Mouse (Mus musculus) CH12.LX (cell line): ENCODE results near the gene Ctnna3. TPM values are rescaled to one million over a fixed set of nuclear protein-coding genes. Genes with fewer than 3 reads are reported as not detected.

Experiments
- DNase-seq: peaks from one replicate; pipeline ENCODE4 v3.0.0-alpha.2; 2013; ENCODE audit errors: extremely low read depth
- H3K27ac ChIP-seq: 2 replicates; pipeline ENCODE4 v1.5.1; 2012; ENCODE audit warnings: low read depth, mild to moderate bottlenecking, control low read depth, moderate library complexity; ENCODE audit not compliant: insufficient read depth
- H3K27me3 ChIP-seq: replicated peaks from 2 replicates; pipeline ENCODE3; 2012; ENCODE audit warnings: inconsistent platforms
- H3K36me3 ChIP-seq, 2 experiments: replicated peaks in 1 of 2; 2 replicates each; pipeline versions ENCODE3 to v1.6.1; 2012; ENCODE audit warnings: inconsistent platforms in 1 of 2, low read length in 1 of 2, mild to moderate bottlenecking in 1 of 2, mixed read lengths in 1 of 2, moderate library complexity in 1 of 2; ENCODE audit not compliant: control insufficient read depth in 1 of 2, insufficient read depth in 1 of 2
- H3K4me1 ChIP-seq, 2 experiments: 2 replicates each; pipeline ENCODE4 v1.6.1; 2012; ENCODE audit warnings: inconsistent platforms in 1 of 2, moderate library complexity in 1 of 2; ENCODE audit not compliant: insufficient read depth in 2 of 2, control insufficient read depth in 1 of 2
- H3K4me2 ChIP-seq: 2 replicates; pipeline ENCODE4 v1.6.1; 2012; ENCODE audit warnings: low read depth, mild to moderate bottlenecking, control low read depth; ENCODE audit not compliant: poor library complexity, insufficient read depth, severe bottlenecking
- H3K4me3 ChIP-seq, 3 experiments: fragments of 150-350 bp in 1 of 3; sonication (generic) in 1 of 3; replicated peaks in 1 of 3; 2 replicates each; pipeline versions ENCODE3 to v1.5.1; 2011 to 2012; ENCODE audit warnings: low read depth in 2 of 3, low read length in 2 of 3, mild to moderate bottlenecking in 2 of 3, moderate library complexity in 2 of 3, control low read depth in 1 of 3, improper control_type of control experiment in 1 of 3, inconsistent platforms in 1 of 3, mixed read lengths in 1 of 3; ENCODE audit not compliant: poor library complexity in 1 of 3
- H3K79me2 ChIP-seq: replicated peaks from 2 replicates; pipeline ENCODE4 v1.6.1; 2012; ENCODE audit warnings: mild to moderate bottlenecking, moderate library complexity; ENCODE audit not compliant: control insufficient read depth, poor library complexity, insufficient read depth, severe bottlenecking; ENCODE audit errors: extremely low read depth
- H3K9ac ChIP-seq: 2 replicates; pipeline ENCODE4 v1.6.1; 2012; ENCODE audit warnings: low read depth, mild to moderate bottlenecking, control low read depth, moderate library complexity; ENCODE audit not compliant: insufficient read depth
- H3K9me3 ChIP-seq: replicated peaks from 2 replicates; pipeline ENCODE3; 2012; ENCODE audit warnings: low read length, inconsistent platforms, mixed read lengths
- CTCF ChIP-seq, 2 experiments: IDR thresholded peaks in 1 of 2; conservative IDR thresholded peaks in 1 of 2; 2 replicates each; pipeline ENCODE4 v1.5.1; 2011 to 2012; ENCODE audit warnings: low read depth in 2 of 2, low read length in 2 of 2, improper control_type of control experiment in 1 of 2, inconsistent platforms in 1 of 2, mild to moderate bottlenecking in 1 of 2, moderate library complexity in 1 of 2
- GABPA ChIP-seq: IDR thresholded peaks from 2 replicates; pipeline ENCODE4 v1.6.1; 2012; ENCODE audit warnings: low read depth, low read length, improper control_type of control experiment, inconsistent platforms; ENCODE audit not compliant: insufficient replicate concordance
- HCFC1 ChIP-seq: IDR thresholded peaks from 2 replicates; pipeline ENCODE4 v1.6.1; 2012; ENCODE audit warnings: low read depth, mild to moderate bottlenecking, inconsistent platforms, low read length, improper control_type of control experiment
- MAX ChIP-seq: IDR thresholded peaks from 2 replicates; pipeline ENCODE4 v1.6.1; 2011; ENCODE audit warnings: low read length, improper control_type of control experiment
- MAZ ChIP-seq: IDR thresholded peaks from 2 replicates; pipeline ENCODE4 v1.6.1; 2012; ENCODE audit warnings: low read depth, mild to moderate bottlenecking, inconsistent platforms, low read length, improper control_type of control experiment, moderate library complexity
- MXI1 ChIP-seq: IDR thresholded peaks from 2 replicates; pipeline ENCODE4 v1.6.1; 2011; ENCODE audit warnings: mild to moderate bottlenecking, low read depth, low read length, improper control_type of control experiment
- MYC ChIP-seq: IDR thresholded peaks from 2 replicates; pipeline ENCODE4 v1.6.1; 2011; ENCODE audit warnings: low read depth, mild to moderate bottlenecking, improper control_type of control experiment, low read length
- RAD21 ChIP-seq: IDR thresholded peaks from 2 replicates; pipeline ENCODE4 v1.6.1; 2011; ENCODE audit warnings: low read depth, mild to moderate bottlenecking, low read length, improper control_type of control experiment, moderate library complexity
- SIN3A ChIP-seq: IDR thresholded peaks from 2 replicates; pipeline ENCODE4 v1.6.1; 2012; ENCODE audit warnings: low read length, improper control_type of control experiment, inconsistent platforms
- TBP ChIP-seq: conservative IDR thresholded peaks from 2 replicates; pipeline ENCODE4 v1.6.1; 2011; ENCODE audit warnings: low read depth, low read length, improper control_type of control experiment
- TCF12 ChIP-seq: IDR thresholded peaks from 2 replicates; pipeline ENCODE4 v1.6.1; 2014; ENCODE audit warnings: low read depth, mild to moderate bottlenecking, inconsistent platforms, low read length, improper control_type of control experiment
- ZKSCAN1 ChIP-seq: IDR thresholded peaks from 2 replicates; pipeline ENCODE4 v1.6.1; 2012; ENCODE audit warnings: low read depth, inconsistent platforms, low read length, improper control_type of control experiment, borderline replicate concordance
- ZMIZ1 ChIP-seq: IDR thresholded peaks from 2 replicates; pipeline ENCODE4 v1.6.1; 2012; ENCODE audit warnings: low read depth, mild to moderate bottlenecking, inconsistent platforms, low read length, improper control_type of control experiment
- dilution Hi-C: fragments of 300-500 bp; cut with MboI; formaldehyde crosslinking; loops from 2 replicates; pipeline ENCODE4 v1.14.3; 2020; ENCODE audit warnings: low sequenced_read_pairs; ENCODE audit not compliant: extremely low pct_unique_long_range_greater_than_20kb, extremely low pct_ligation_motif_present
- in situ Hi-C: fragments of 300-500 bp; cut with MboI; formaldehyde crosslinking; loops from 3 replicates; pipeline ENCODE4 v1.14.3; 2019; ENCODE audit warnings: low sequenced_read_pairs, low pct_ligation_motif_present, low pct_unique_long_range_greater_than_20kb, mixed read lengths
- polyA plus RNA-seq: library from polyadenylated mRNA; unstranded; fragments of >175 nt; gene quantifications from 2 replicates; pipeline ENCODE4 v1.2.1, GENCODE M21; 2012; ENCODE audit warnings: low read depth; ENCODE audit not compliant: insufficient read length
- total RNA-seq, 2 experiments: library from RNA; depleted of rRNA; stranded (reverse); fragments of 300-350 nt in 1 of 2; fragments of >200 nt in 1 of 2; gene quantifications; 2 replicates each; pipeline ENCODE4 v1.2.3; 2012 to 2014

Gene Ctnna3
- total and polyA plus RNA-seq, 3 experiments: 0.09 TPM; not detected in 2

DNA sequence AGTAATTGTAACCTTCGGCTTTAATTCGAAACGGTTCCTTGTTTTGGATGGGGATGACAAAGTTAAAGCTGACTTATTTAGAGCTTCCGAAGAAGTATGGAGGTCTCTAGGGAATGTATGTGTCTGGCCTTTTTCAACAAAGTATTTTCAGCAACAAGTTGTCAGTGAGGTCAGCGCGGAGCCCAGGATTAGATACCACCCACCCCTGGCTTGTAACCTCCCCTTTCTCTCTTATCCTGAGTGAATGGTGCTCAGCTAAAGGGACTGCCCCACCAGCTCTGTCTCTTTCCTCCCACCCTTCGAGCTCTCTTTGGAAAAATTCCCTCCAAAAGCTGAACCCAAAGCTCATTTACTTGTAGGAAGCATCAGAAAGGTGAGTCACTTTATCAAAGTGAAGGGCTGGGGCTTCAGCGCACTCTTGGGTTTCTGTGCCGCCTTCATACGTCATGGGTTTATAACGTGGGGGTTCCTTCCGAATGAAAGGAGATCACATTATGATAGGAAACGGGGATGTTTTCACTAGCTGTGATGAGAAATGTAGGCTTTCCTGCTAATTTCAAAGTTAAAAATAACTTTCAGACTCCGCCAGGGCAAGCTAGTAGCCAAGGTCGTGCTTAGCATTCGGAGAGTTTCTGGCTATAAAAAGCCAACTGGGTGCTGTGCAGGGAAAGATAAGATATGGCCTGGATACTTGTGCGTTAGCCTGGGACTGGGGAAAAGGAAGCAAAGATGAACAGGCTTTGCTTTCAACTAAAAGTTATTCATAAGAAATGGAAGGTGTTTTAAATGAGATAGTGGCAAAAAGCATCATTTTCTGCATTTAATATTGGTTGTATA lies 27.6 kb downstream of the Ctnna3 start:
- H3K4me2 ChIP-seq: no peak overlapping the region

DNA sequence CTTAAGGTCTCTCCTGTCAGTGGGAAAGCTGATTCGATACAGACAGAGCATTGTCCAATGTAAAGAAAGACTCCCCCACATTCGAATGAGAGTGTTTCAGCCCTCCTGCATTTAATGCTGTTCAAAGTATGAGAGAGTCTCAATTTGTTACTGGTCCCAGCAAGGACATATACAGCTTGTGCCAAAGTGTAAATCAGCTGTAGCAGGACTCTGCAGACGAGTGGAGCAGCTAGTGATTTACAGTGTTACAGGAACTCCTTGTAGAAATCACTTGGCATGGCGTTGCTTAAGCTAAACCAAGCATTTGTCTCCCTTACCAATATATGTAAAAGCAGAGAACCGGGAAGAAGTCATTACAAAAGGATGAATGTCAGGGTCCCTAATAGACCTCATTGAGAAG lies 31.0 kb downstream of the Ctnna3 start:
- TF ChIP-seq MAX (no peak), TCF12 (no peak)
- dilution Hi-C loops: no loop called here
- Histone ChIP-seq H3K36me3 (no peaks in the 10 kb centered on the region), H3K4me2 (no peak overlapping the region), H3K4me3 (no peak overlapping the region), H3K4me1 (no peaks in the 10 kb centered on the region), H3K27me3 (no peaks in the 10 kb centered on the region), H3K27ac (no peak overlapping the region), H3K9ac (no peak overlapping the region), H3K79me2 (no peaks in the 10 kb centered on the region), H3K9me3 (no peaks in the 10 kb centered on the region)
- DNase-seq: no peak
- in situ Hi-C loops: no loop called here

More for the DNA sequence above, 27.6 kb downstream of the Ctnna3 start:
- Histone ChIP-seq H3K27ac (no peak overlapping the region), H3K4me3 (no peak overlapping the region), H3K9me3 (no peaks in the 10 kb centered on the region), H3K9ac (no peak overlapping the region), H3K79me2 (no peaks in the 10 kb centered on the region)
- no peak for DNase-seq
- dilution Hi-C loops: no loop called here
- TF ChIP-seq CTCF (conservative IDR thresholded peaks at IDR 0.05 in 1 of 2, IDR thresholded peaks at IDR 0.05 in 1 of 2; ENCODE audit: low read depth in 2 of 2, low read length in 2 of 2) (no peak), SIN3A (no peak), RAD21 (no peak), MXI1 (no peak), TBP (no peak), TCF12 (no peak), ZMIZ1 (no peak), MYC (no peak), ZKSCAN1 (no peak), MAZ (no peak), HCFC1 (no peak), MAX (no peak)
- TF ChIP-seq, all 38 proteins: peak for 0
- in situ Hi-C loops: no loop called here
- peaks cover 0 to 5% of the 10 kb centered on the region in 2 experiments; a peak in 2 of 4 replicates for H3K4me1 ChIP-seq
- H3K36me3 ChIP-seq: no peaks in the 10 kb centered on the region
- no peaks in the 10 kb centered on the region for H3K27me3 ChIP-seq

DNA sequence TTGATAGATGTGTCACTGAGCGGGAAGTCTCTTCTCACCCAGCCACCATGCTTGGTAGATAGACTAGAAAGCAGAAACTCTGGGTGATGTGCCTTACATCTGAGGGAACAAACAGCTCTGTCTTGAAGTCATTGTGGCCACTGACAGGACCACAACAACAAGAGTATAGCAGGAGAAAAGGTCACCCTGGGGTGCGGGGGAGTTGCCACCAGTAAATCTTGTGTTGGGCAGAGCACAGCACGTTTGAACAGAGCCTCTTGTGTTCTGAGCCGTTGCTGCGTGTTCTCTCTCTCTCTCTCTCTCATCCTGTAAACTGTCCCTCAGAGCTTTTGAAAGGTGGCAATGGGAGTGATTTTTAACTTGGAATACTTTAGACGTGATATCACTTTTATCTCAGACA lies 42.6 kb downstream of the Ctnna3 start:
- no peaks in the 10 kb centered on the region for H3K79me2 ChIP-seq
- no peaks in the 10 kb centered on the region for H3K9me3 ChIP-seq
- no peak overlapping the region for H3K27ac ChIP-seq
- dilution Hi-C loops: no loop called here
- H3K4me1 ChIP-seq: no peaks in the 10 kb centered on the region
- H3K4me3 ChIP-seq: no peak overlapping the region
- DNase-seq: no peak
- in situ Hi-C loops: no loop called here
- H3K27me3 ChIP-seq: no peaks in the 10 kb centered on the region
- TF ChIP-seq SIN3A (no peak), GABPA (no peak)
- H3K9ac ChIP-seq: no peak overlapping the region
- no peak overlapping the region for H3K4me2 ChIP-seq
- H3K36me3 ChIP-seq: no peaks in the 10 kb centered on the region
